In genomic region chr14:16372761-16373160, GRCm38 (mm10) we compare ENCODE assay signal across 22 mouse cellular contexts. TPM values are rescaled to one million over a fixed set of nuclear protein-coding genes. Genes with fewer than 3 reads are reported as not detected.
A peak's percentile ranks its signal among the peaks of the same experiment; 100 is the strongest.
DNase-seq lines count a peak whose midpoint lies in the region; ATAC-seq and TF ChIP-seq lines count a peak whose summit lies in the region.
"Had no signal": no experiment of that assay in that cellular context is flagged by ENCODE, and none has a peak within 500 bp of the region (broad histone marks: within the 10 kb centered on the region; RNA-seq: fewer than 3 reads in every experiment).

No protein-coding gene starts in this region.

- H3K36me3 ChIP-seq in liver, embryonic 14.5 days (replicated peaks; ENCODE audit: control insufficient read depth, insufficient read depth, low read depth): peaks cover 2% of the 10 kb centered on the region; the same call in 1 of the 2 replicates
- no peaks in the 10 kb centered on the region for H3K36me3 ChIP-seq in liver, embryonic 11.5 days (ENCODE audit: control insufficient read depth, insufficient read depth, low read length)
- no peaks in the 10 kb centered on the region for H3K36me3 ChIP-seq in liver, embryonic 15.5 days (replicated peaks)
- peaks cover 3% of the 10 kb centered on the region; the same call in 1 of the 2 replicates for H3K36me3 ChIP-seq in hindbrain, embryonic 14.5 days (replicated peaks; ENCODE audit: control insufficient read depth, insufficient read depth)
- H3K36me3 ChIP-seq in kidney, embryonic 16.5 days (ENCODE audit: insufficient read depth, low read length): no peaks in the 10 kb centered on the region
- H3K36me3 ChIP-seq: heart, embryonic 15.5 days had no signal

- peaks cover 12 to 20% of the 10 kb centered on the region in 2 experiments; a peak in 3 of 4 replicates for H3K4me1 ChIP-seq in liver, embryonic 14.5 days (replicated peaks; ENCODE audit: control insufficient read depth in 2 of 2, insufficient read depth in 2 of 2, low read length in 1 of 2)
- H3K4me1 ChIP-seq in liver, embryonic 11.5 days (replicated peaks; ENCODE audit: control insufficient read depth, insufficient read depth, low read length): peaks cover 17% of the 10 kb centered on the region
- peaks cover 39% of the 10 kb centered on the region for H3K4me1 ChIP-seq in liver, embryonic 15.5 days (replicated peaks)
- peaks cover 19% of the 10 kb centered on the region for H3K4me1 ChIP-seq in hindbrain, embryonic 14.5 days (replicated peaks; ENCODE audit: control insufficient read depth, insufficient read depth, low read length)
- H3K4me1 ChIP-seq in kidney, embryonic 16.5 days (ENCODE audit: insufficient read depth, low read length): peaks cover 10% of the 10 kb centered on the region

- no peak overlapping the region; a peak in 1 of 4 replicates for H3K4me3 ChIP-seq in liver, embryonic 14.5 days (ENCODE audit: insufficient read depth in 1 of 2, low read depth in 2 of 2, low read length in 2 of 2)
- no peak overlapping the region for H3K4me3 ChIP-seq in liver, embryonic 11.5 days (ENCODE audit: low read depth, low read length)
- H3K4me3 ChIP-seq in liver, embryonic 15.5 days (replicated peaks): no peak overlapping the region
- no peak overlapping the region for H3K4me3 ChIP-seq in hindbrain, embryonic 14.5 days (replicated peaks; ENCODE audit: low read length)
- H3K4me3 ChIP-seq in kidney, embryonic 16.5 days (ENCODE audit: low read length): no peak overlapping the region
- H3K4me3 ChIP-seq: heart, adult 2 months; heart, embryonic 15.5 days; hindbrain, embryonic 10.5 days; neural tube, embryonic 12.5 days had no signal

- no peak for TF ChIP-seq CTCF in liver, embryonic 14.5 days (IDR thresholded peaks at IDR 0.05; ENCODE audit: low read depth)

- H3K27ac ChIP-seq in liver, embryonic 14.5 days: peak overlapping the region; percentile 46
- no peak overlapping the region for H3K27ac ChIP-seq in liver, embryonic 11.5 days (ENCODE audit: low read depth, low read length)
- H3K27ac ChIP-seq in liver, embryonic 15.5 days (replicated peaks): peak overlapping the region; percentile 61; the same call in 1 of the 2 replicates
- no peak overlapping the region for H3K27ac ChIP-seq in hindbrain, embryonic 14.5 days
- no peak overlapping the region for H3K27ac ChIP-seq in kidney, embryonic 16.5 days (ENCODE audit: low read length)
- H3K27ac ChIP-seq: heart, adult 2 months; heart, embryonic 15.5 days; hindbrain, embryonic 10.5 days; neural tube, embryonic 12.5 days had no signal

- no peak overlapping the region; the same call in 1 of the 2 replicates for H3K9ac ChIP-seq in liver, embryonic 14.5 days (replicated peaks)
- H3K9ac ChIP-seq in liver, embryonic 11.5 days (ENCODE audit: low read depth, low read length): no peak overlapping the region
- H3K9ac ChIP-seq in liver, embryonic 15.5 days: no peak overlapping the region
- no peak overlapping the region for H3K9ac ChIP-seq in hindbrain, embryonic 14.5 days
- H3K9ac ChIP-seq in kidney, embryonic 16.5 days (replicated peaks; ENCODE audit: low read length): no peak overlapping the region
- H3K9ac ChIP-seq: heart, embryonic 15.5 days; neural tube, embryonic 12.5 days had no signal

- no peak for DNase-seq in liver, embryonic 14.5 days (ENCODE audit: low read depth in 3 of 3, low spot score in 3 of 3)
- DNase-seq in liver, embryonic 11.5 days (ENCODE audit: low spot score): no peak
- DNase-seq in T-cell, adult 2 months (ENCODE audit: low spot score): peak; percentile 11
- no peak for DNase-seq in left cerebral cortex, postnatal 36 days (ENCODE audit: low spot score in 2 of 2)
- DNase-seq in hindbrain, embryonic 14.5 days (ENCODE audit: low spot score): no peak
- no peak for DNase-seq in gastrocnemius, postnatal 4 days (ENCODE audit: low spot score in 2 of 2)
- DNase-seq: adrenal gland, postnatal 36 days; B cell, adult 2 months; cerebellum, adult 18-20 months; cerebellum, postnatal 25 days; gastrocnemius, postnatal 10 days; heart, adult 2 months; kidney, adult 8-10 months; kidney, postnatal 25 days; lung, adult 2 months; lung, postnatal 36 days had no signal

- H3K27me3 ChIP-seq in liver, embryonic 14.5 days (ENCODE audit: control insufficient read depth, insufficient read depth, low read length): no peaks in the 10 kb centered on the region
- no peaks in the 10 kb centered on the region for H3K27me3 ChIP-seq in liver, embryonic 11.5 days (replicated peaks; ENCODE audit: control insufficient read depth, insufficient read depth, low read length)
- H3K27me3 ChIP-seq in liver, embryonic 15.5 days: no peaks in the 10 kb centered on the region
- H3K27me3 ChIP-seq in hindbrain, embryonic 14.5 days (ENCODE audit: control insufficient read depth, insufficient read depth, low read length): no peaks in the 10 kb centered on the region
- H3K27me3 ChIP-seq in kidney, embryonic 16.5 days (ENCODE audit: insufficient read depth, low read length): no peaks in the 10 kb centered on the region
- H3K27me3 ChIP-seq: heart, embryonic 15.5 days; neural tube, embryonic 12.5 days had no signal

- peak overlapping the region; percentile 45 for H3K4me2 ChIP-seq in liver, embryonic 14.5 days (ENCODE audit: low read depth)
- no peak overlapping the region for H3K4me2 ChIP-seq in liver, embryonic 11.5 days
- no peak overlapping the region for H3K4me2 ChIP-seq in liver, embryonic 15.5 days
- no peak overlapping the region for H3K4me2 ChIP-seq in hindbrain, embryonic 14.5 days (replicated peaks)
- no peak overlapping the region for H3K4me2 ChIP-seq in kidney, embryonic 16.5 days (replicated peaks; ENCODE audit: low read depth, low read length)
- H3K4me2 ChIP-seq: heart, embryonic 15.5 days; midbrain, embryonic 11.5 days; neural tube, embryonic 12.5 days had no signal

- intact Hi-C loops in left cerebral cortex, postnatal 36 days (cut with DNase I): no loop called here

- peak; percentile 35 for ATAC-seq in liver, embryonic 14.5 days (ENCODE audit: insufficient read depth)
- ATAC-seq in liver, embryonic 11.5 days (replicated peaks; ENCODE audit: low FRiP score): no peak
- ATAC-seq in liver, embryonic 15.5 days (ENCODE audit: insufficient read depth): 0 out of 2 replicates have a peak, but pooled peaks have one; percentile 10
- ATAC-seq in hindbrain, embryonic 14.5 days (ENCODE audit: low FRiP score): no peak
- ATAC-seq in kidney, embryonic 16.5 days (ENCODE audit: low FRiP score, low TSS enrichment): no peak

- no peaks in the 10 kb centered on the region for H3K9me3 ChIP-seq in liver, embryonic 14.5 days (ENCODE audit: control insufficient read depth, low read length)
- H3K9me3 ChIP-seq in liver, embryonic 11.5 days (ENCODE audit: control insufficient read depth, low read length): no peaks in the 10 kb centered on the region
- no peaks in the 10 kb centered on the region for H3K9me3 ChIP-seq in liver, embryonic 15.5 days (replicated peaks)
- H3K9me3 ChIP-seq in hindbrain, embryonic 14.5 days (ENCODE audit: control insufficient read depth, low read length): no peaks in the 10 kb centered on the region
- no peaks in the 10 kb centered on the region for H3K9me3 ChIP-seq in kidney, embryonic 16.5 days (ENCODE audit: low read length)
- H3K9me3 ChIP-seq: heart, embryonic 15.5 days; hindbrain, embryonic 10.5 days; neural tube, embryonic 12.5 days had no signal

- no peak for TF ChIP-seq EP300 in liver, embryonic 14.5 days (IDR thresholded peaks at IDR 0.05; ENCODE audit: low read depth)

RNA-seq across cellular contexts. Expression of gene Top2b, which starts 7.8 kb away (rescaled TPM):
- 8.9 and 16.5 TPM in 2 replicates for polyA plus RNA-seq in liver, embryonic 14.5 days (2012; rRNA removed)
- polyA plus RNA-seq in liver, embryonic 14.5 days (2014; fragmentation: Nextera tagmentation; extraction: Ambion mirVana): 21.0 and 21.1 TPM in 2 replicates
- 67.8 and 72.4 TPM in 2 replicates for polyA plus RNA-seq in liver, embryonic 11.5 days (2014; fragmentation: Nextera tagmentation; extraction: Ambion mirVana)
- 13.2 and 14.1 TPM in 2 replicates for polyA plus RNA-seq in liver, embryonic 15.5 days (2015; fragmentation: Nextera tagmentation; extraction: Ambion mirVana)
- total RNA-seq in left cerebral cortex, postnatal 36 days (2021): 10 to 100 TPM; 90.5 to 96.3 TPM
- 124 and 153 TPM in 2 replicates for polyA plus RNA-seq in hindbrain, embryonic 14.5 days (2014; fragmentation: Nextera tagmentation; extraction: Ambion mirVana)
- polyA plus RNA-seq in kidney, embryonic 16.5 days (2015; fragmentation: Nextera tagmentation; extraction: Ambion mirVana): 39.0 and 42.4 TPM in 2 replicates
- total RNA-seq in gastrocnemius, postnatal 4 days (2021): 100 to 1,000 TPM in 1 of 2 experiments, 10 to 100 TPM in 1; 94.5 to 110 TPM

Comparison
In these comparisons a context has a peak if more than half of its experiments do, and no peak if none do; other contexts are left out.
1. ATAC-seq: peak in liver, embryonic 14.5 days (single experiment) and liver, embryonic 15.5 days (single experiment); none in liver, embryonic 11.5 days (single experiment), hindbrain, embryonic 14.5 days (single experiment) and kidney, embryonic 16.5 days (single experiment).
2. H3K27ac ChIP-seq: peak in liver, embryonic 14.5 days (single experiment) and liver, embryonic 15.5 days (single experiment); none in liver, embryonic 11.5 days (single experiment), hindbrain, embryonic 14.5 days (single experiment) and kidney, embryonic 16.5 days (single experiment).